Mouse (Mus musculus) forebrain, postnatal 0 days (tissue): ENCODE results near the gene Slfnl1. TPM values are rescaled to one million over a fixed set of nuclear protein-coding genes. Genes with fewer than 3 reads are reported as not detected.
A peak's percentile ranks its signal among the peaks of the same experiment; 100 is the strongest.

Experiments used
- ATAC-seq: fragments of 200-750 bp; cut with Nextera tagmentation; 2 replicates; pipeline ENCODE4 v1.8.0; 2017; ENCODE audit warnings: mild to moderate bottlenecking, moderate library complexity
- DNase-seq: peaks from one replicate; pipeline ENCODE4 v3.0.0-alpha.2; 2015
- H3K27ac ChIP-seq: fragments of 300-500 bp; sonication (generic); 2 replicates; pipeline ENCODE4 v1.5.1; 2014; ENCODE audit warnings: low read depth, mild to moderate bottlenecking, antibody characterized with exemption, low read length, moderate library complexity, mixed read lengths
- H3K27me3 ChIP-seq: fragments of 300-500 bp; sonication (generic); 2 replicates; pipeline ENCODE4 v1.6.1; 2014; ENCODE audit warnings: mild to moderate bottlenecking, low read length, mixed read lengths; ENCODE audit not compliant: insufficient read depth
- H3K36me3 ChIP-seq: fragments of 300-500 bp; sonication (generic); 2 replicates; pipeline ENCODE4 v1.6.1; 2014; ENCODE audit warnings: mild to moderate bottlenecking, moderate library complexity; ENCODE audit not compliant: insufficient read depth
- H3K4me1 ChIP-seq: fragments of 300-500 bp; sonication (generic); 2 replicates; pipeline ENCODE4 v1.6.1; 2014; ENCODE audit warnings: antibody characterized with exemption; ENCODE audit not compliant: insufficient read depth
- H3K4me2 ChIP-seq: fragments of 300-500 bp; sonication (generic); 2 replicates; pipeline ENCODE4 v1.6.1; 2014; ENCODE audit warnings: low read depth, mild to moderate bottlenecking, moderate library complexity
- H3K4me3 ChIP-seq: fragments of 300-500 bp; sonication (generic); 2 replicates; pipeline ENCODE4 v1.5.1; 2014; ENCODE audit warnings: low read depth, low read length, mixed read lengths
- H3K9ac ChIP-seq: fragments of 300-500 bp; sonication (generic); 2 replicates; pipeline ENCODE4 v1.6.1; 2014; ENCODE audit warnings: mild to moderate bottlenecking
- H3K9me3 ChIP-seq: fragments of 300-500 bp; sonication (generic); 2 replicates; pipeline ENCODE4 v1.6.1; 2016; ENCODE audit warnings: low read length
- CTCF ChIP-seq: sonication (generic); IDR thresholded peaks from 2 replicates; pipeline ENCODE4 v1.5.1; 2016; ENCODE audit warnings: antibody characterized with exemption, control low read depth, low read depth
- WGBS: fragments of 180-500 bp; shearing (Covaris S2); extraction: QIAGEN DNeasy Blood & Tissue Kit; methylation state at CpG from one replicate; pipeline ENCODE4 v1.1.7; 2014; 5-methylcytosine and 5-hydroxymethylcytosine counted together
- polyA plus RNA-seq: library from polyadenylated mRNA; unstranded; fragments of >200 nt; fragmentation: Nextera tagmentation; extraction: Ambion mirVana; gene quantifications from 2 replicates; pipeline ENCODE4 v1.2.1, GENCODE M21; 2015
- total RNA-seq: library from RNA; depleted of rRNA; stranded (reverse); fragments of >200 nt; gene quantifications from 2 replicates; pipeline ENCODE4 v1.2.3, GENCODE M21; 2014; rRNA removed

Slfnl1 gene
- total RNA-seq: 0.15 TPM in 1 of 2 replicates, not detected in the other
- polyA plus RNA-seq: not detected in 2 replicates

DNA sequence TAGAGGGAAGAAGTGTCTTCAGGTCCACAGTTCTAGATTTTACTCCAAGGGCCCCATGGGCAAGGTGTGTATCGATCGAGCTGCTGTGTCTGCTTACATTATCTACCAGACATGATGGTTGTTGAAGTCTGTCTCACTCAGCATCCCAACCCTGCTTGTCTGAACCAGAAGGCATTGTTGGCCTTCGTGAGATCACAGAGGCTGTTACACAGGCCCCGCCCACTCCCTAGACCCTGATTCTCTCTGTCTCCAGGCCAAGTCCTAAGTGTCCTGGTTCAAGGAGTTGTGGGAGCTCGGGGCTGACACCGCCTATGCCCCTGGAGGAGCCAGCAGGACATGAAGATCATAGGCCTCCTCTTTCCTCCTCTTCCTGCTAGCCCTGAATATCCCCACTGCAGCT is at the start of gene Slfnl1:
TSS of gene Slfnl1 (plus strand) at position 246 of the 400 bp plus-strand sequence.
- Histone ChIP-seq H3K27ac (no peak within 1 kb of the TSS), H3K4me3 (no peak within 1 kb of the TSS), H3K4me1 (no peaks in the 10 kb centered on the region), H3K9ac (no peak within 1 kb of the TSS), H3K9me3 (no peaks in the 10 kb centered on the region), H3K27me3 (no peaks in the 10 kb centered on the region), H3K36me3 (peaks cover 60% of the 10 kb centered on the region), H3K4me2 (no peak within 1 kb of the TSS)
- TF ChIP-seq CTCF: no peak
- ATAC-seq: no peak
- 89% methylated on average over 6 of the region's 6 CpGs for WGBS
- no peak for DNase-seq

- Histone ChIP-seq H3K9ac (no peak overlapping the region), H3K4me3 (no peak overlapping the region), H3K27ac (no peak overlapping the region), H3K36me3 (peaks cover 6% of the 10 kb centered on the region), H3K4me1 (no peaks in the 10 kb centered on the region), H3K9me3 (no peaks in the 10 kb centered on the region), H3K4me2 (no peak overlapping the region), H3K27me3 (no peaks in the 10 kb centered on the region)
- DNase-seq (no peak), ATAC-seq (no peak)
- no peak for TF ChIP-seq CTCF
- WGBS: 47% methylated on average over 1 of the region's 1 CpGs
Observed at GRCm38 (mm10) chr4:120487707-120488106, 44.3 kb upstream of the Slfnl1 start.

DNA sequence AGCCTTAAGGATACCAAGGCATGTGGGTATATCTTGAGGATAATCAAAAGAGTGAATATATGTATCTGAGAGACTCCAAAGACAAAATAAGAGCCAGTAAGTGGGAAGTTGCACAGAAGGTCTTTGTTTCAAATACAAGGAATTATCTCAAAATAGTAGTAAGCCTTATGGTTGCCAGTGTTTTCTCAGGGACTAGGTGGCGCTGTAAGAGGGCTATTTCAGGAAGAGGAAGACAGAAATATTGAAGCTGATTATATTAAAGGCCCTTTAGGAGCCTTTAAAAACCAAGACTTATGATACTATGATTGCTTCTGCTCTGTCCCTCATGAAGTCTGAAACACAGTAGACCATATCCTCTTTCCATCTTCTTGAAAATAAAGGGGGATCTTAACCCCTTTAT is 25.1 kb upstream of the Slfnl1 start:
- Histone ChIP-seq H3K9me3 (peaks cover 4% of the 10 kb centered on the region; the same call in 1 of the 2 replicates), H3K4me2 (no peak overlapping the region), H3K4me1 (no peaks in the 10 kb centered on the region), H3K27me3 (no peaks in the 10 kb centered on the region), H3K36me3 (peaks cover 37% of the 10 kb centered on the region), H3K9ac (no peak overlapping the region), H3K4me3 (no peak overlapping the region), H3K27ac (no peak overlapping the region)
- DNase-seq: no peak
- ATAC-seq: no peak
- TF ChIP-seq CTCF: 0 out of 2 replicates have a peak, but pooled peaks have one; percentile 2
- WGBS: 91% methylated on average over 1 of the region's 1 CpGs

GRCm38 (mm10) chr4:120511203-120511602 is 20.8 kb upstream of the Slfnl1 start:
- 95% methylated on average over 4 of the region's 4 CpGs for WGBS
- Histone ChIP-seq H3K4me3 (no peak overlapping the region), H3K27ac (no peak overlapping the region), H3K4me2 (no peak overlapping the region), H3K36me3 (peaks cover 47% of the 10 kb centered on the region), H3K9ac (no peak overlapping the region), H3K4me1 (no peaks in the 10 kb centered on the region), H3K9me3 (peaks cover 4% of the 10 kb centered on the region; the same call in 1 of the 2 replicates), H3K27me3 (no peaks in the 10 kb centered on the region)
- ATAC-seq (no peak), DNase-seq (no peak)
- TF ChIP-seq CTCF: no peak

DNA sequence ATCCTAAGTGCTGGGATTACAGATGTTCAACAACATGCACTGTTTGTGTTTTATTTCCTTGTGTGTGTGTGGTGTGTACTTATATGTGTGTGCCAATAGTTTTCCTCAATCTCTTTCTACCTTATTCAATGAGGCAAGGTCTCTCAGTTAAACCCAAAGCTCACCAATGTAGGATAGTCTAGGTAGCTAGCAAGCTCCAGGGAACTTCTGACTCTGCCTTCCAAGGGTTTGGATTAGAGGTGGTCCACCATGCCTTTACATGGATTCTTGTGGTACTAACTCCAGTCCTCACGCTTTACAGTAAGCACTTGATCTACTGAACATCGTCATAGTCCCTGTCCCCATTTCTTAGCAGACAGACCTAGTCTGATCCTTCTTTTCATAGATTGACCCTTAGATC is 17.7 kb upstream of the Slfnl1 start:
- Histone ChIP-seq H3K36me3 (peaks cover 51% of the 10 kb centered on the region), H3K27me3 (no peaks in the 10 kb centered on the region), H3K4me3 (no peak overlapping the region), H3K27ac (no peak overlapping the region), H3K9ac (no peak overlapping the region), H3K4me1 (no peaks in the 10 kb centered on the region), H3K9me3 (peaks cover 2% of the 10 kb centered on the region; the same call in 1 of the 2 replicates), H3K4me2 (no peak overlapping the region)
- 99% methylated on average over 2 of the region's 2 CpGs for WGBS
- no peak for TF ChIP-seq CTCF
- ATAC-seq (no peak), DNase-seq (no peak)

DNA sequence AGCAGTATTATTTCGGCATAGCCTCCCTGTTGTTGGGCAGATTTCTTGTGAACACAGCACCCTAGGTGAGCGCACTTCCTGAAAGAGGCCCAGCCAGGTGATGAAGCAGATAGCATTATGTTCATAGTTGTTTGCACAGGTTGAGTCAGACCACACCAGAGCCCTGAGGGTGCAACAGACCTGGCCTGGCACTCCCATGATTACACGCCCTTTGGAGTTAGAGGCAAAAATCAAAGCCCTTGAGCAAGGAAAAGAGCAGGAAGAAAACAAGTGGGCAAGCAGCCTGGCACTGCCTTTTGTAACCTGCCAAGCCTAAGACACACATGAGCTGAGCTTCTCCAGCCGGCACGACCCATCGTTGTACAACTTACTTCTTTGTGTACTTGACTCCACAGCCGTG is 15.5 kb upstream of the Slfnl1 start:
- H3K4me1 ChIP-seq: no peaks in the 10 kb centered on the region
- no peak overlapping the region for H3K9ac ChIP-seq
- DNase-seq (no peak), ATAC-seq (no peak)
- no peak for TF ChIP-seq CTCF
- H3K4me2 ChIP-seq: no peak overlapping the region
- WGBS: 95% methylated on average over 7 of the region's 7 CpGs
- H3K4me3 ChIP-seq: no peak overlapping the region
- H3K27me3 ChIP-seq: no peaks in the 10 kb centered on the region
- H3K9me3 ChIP-seq: no peaks in the 10 kb centered on the region
- H3K27ac ChIP-seq: no peak overlapping the region
- H3K36me3 ChIP-seq: peaks cover 41% of the 10 kb centered on the region

- Histone ChIP-seq H3K4me3 (no peak overlapping the region), H3K27ac (no peak overlapping the region), H3K4me2 (no peak overlapping the region), H3K9me3 (no peaks in the 10 kb centered on the region), H3K4me1 (no peaks in the 10 kb centered on the region), H3K27me3 (no peaks in the 10 kb centered on the region), H3K36me3 (peaks cover 42% of the 10 kb centered on the region), H3K9ac (no peak overlapping the region)
- whole genome bisulfite sequencing: 94% methylated on average over 7 of the region's 7 CpGs
- DNase-seq (no peak), ATAC-seq (no peak)
- TF ChIP-seq CTCF: no peak
Observed at GRCm38 (mm10) chr4:120516907-120517306, 15.1 kb upstream of the Slfnl1 start.
